Mouse (Mus musculus) adrenal gland, postnatal 36 days (tissue): ENCODE results near the gene Slc25a45. TPM values are rescaled to one million over a fixed set of nuclear protein-coding genes. Genes with fewer than 3 reads are reported as not detected.

ENCODE experiments used
- DNase-seq, 2 experiments: peaks; one replicate each; pipeline ENCODE4 v3.0.0; 2021; ENCODE audit warnings: mixed read lengths in 1 of 2
- total RNA-seq, 2 experiments: library from RNA; stranded (reverse); gene quantifications; 2 replicates each; pipeline ENCODE4 v1.2.3; 2021

Slc25a45 gene
- total RNA-seq, 2 experiments from 2014 or later, result 9.4 to 33.2 TPM

DNA sequence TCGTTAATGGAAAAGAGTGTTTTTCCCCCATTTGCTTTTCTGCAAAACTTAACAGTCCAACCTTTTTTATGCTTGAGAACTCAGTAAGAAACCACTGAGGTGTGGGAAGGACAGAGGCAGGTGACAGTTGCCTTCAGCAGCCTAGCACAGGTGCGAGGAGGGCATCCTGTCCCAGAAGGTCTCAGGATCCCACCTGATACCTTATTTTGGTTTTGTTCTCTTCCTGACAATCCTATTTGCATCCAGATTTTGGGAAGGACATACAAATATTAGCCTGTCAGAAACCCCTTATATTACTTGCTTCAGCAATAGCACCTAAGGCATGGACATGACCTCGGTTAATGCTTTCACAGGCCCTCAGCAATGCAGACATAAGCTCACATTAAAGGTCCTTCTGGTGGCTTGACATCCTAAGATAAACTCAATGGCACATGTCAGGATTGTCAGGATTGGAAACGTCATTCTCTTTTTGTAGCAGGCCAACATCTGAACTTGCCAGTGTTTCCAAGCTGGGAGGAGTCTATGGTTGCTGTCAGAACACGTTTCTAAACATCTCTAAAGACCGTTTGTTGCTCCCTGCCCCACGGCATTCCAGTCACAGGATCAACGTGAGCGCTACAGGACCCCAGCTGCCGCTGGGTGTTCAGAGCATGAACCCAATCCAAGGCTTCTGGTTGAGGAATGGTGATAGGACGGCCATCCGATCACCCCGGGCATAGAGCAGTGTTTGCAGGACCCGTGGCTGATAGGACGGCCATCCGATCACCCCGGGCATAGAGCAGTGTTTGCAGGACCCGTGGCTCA, 37.3 kb upstream of the Slc25a45 start:
- peak in 1 of 2 experiments; percentile 24 for DNase-seq

- no peak for DNase-seq
Measured at GRCm38 (mm10) chr19:5840890-5841388, 36.7 kb upstream of the Slc25a45 start.

DNA sequence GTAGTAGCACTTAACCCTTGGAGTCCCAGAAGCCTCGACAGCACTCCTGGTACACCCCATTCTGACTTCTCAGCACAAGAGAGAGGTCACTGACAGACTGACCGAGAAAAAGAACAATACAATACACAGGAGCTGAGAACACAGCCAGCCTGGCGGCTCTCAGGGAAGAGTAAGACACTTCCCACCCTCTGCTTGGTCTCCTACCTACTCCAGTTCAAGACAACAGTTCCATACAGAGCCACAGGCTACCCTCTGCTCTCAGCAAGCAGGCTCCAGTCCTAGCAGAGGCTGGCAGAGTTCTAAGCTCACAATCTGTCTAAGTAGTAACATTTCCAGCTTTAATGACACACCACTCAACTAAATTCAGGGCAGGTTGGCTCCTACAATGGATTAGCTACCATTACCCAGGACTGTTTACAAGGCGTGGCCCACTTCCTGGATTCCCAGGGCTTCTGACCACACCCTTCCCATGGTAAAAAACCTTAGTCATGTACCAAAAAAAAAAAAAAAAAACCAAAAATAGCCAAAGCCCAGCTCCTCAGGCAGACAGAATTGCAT, 36.1 kb upstream of the Slc25a45 start:
- peak in 1 of 2 experiments; percentile 38 for DNase-seq

- DNase-seq, result no peak
Measured at GRCm38 (mm10) chr19:5841999-5842784, 35.4 kb upstream of the Slc25a45 start.

GRCm38 (mm10) chr19:5842785-5843730, 34.5 kb upstream of the Slc25a45 start:
- peak in 1 of 2 experiments; percentile 68 for DNase-seq

- DNase-seq, result peak in 1 of 2 experiments; percentile 49
Measured at GRCm38 (mm10) chr19:5843781-5844691, 33.6 kb upstream of the Slc25a45 start.

DNA sequence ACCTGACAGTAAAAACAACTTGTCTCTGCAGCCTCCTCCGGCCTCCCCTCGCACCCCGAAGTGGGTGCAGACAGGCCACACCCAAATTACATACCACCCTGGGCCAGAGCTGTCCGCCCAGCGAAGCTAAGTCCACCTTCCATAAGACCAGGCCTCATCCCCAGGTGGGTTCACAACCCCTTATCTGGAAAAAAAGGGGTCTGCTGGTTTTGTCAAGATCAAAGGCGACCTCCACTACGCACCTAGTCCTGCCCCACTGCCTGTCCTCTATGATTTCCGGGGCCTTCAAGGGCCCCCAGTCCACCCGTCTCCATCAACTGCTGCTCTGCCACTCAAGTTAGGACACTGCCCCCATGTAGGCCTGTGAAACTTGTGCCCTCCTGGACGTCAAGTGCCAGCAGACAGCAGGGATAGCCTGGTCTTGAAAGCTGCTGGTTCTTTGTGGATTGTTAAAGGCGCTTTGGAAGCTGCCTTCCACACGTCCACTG, 32.7 kb upstream of the Slc25a45 start:
- DNase-seq, result no peak

DNA sequence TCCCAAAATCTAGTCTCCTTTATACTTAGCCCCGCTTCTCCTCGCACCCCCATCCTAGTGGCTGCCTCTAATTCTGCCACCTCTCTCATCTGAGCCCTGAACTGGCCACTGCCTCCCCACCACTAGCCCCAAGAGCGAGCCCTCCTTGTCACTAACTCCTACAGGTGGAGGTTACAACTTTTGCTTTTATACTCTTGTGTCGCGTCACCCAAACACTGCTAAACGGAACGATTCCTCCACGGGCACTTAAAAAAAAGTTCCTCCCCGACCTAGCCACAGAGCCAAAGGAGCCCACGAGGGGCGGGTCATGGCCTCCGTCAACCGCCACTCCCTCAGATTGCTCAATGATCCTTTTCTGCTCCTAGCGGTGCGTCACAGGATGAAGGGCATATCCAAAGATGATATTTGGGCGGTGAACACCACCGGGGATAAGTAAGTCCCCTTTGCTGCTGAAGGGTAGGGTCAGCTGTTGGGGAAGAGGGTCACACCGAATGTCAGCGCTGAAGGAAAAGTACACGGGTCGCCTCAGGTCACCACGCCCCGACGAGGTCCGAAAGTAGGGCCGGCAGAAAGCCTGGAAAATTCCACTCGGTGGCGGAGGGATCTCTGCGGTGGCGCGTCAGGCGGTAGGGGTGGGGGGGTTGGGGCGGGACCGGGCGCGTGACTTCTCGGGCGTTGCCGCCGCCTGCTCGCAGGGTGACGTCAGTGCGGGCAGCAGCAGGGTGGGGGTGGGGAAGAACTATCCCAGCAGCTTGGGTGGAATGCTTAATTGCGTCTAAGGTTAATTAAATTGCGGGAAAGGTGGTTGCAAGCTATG, 32.1 kb upstream of the Slc25a45 start:
- DNase-seq, result peak; percentile 96 to 97

DNA sequence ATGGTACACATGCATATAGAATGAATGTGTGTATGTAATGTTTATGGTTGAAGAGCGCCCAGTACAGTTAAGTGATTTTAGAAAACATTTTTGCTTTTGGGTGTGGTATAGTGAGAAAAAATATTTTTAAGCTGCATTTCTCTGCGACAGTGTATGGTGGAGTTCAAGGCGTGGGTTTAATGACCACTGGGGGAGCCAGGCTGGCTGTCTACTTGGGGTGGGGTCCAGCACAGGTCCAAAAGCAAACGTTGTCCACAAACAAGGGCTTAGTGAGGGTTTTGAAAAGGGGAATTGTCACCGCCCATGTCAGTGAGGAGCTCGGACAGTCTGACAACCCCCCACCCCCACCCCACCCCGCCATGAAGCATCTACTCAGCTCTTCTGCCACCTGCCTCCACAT, 31.5 kb upstream of the Slc25a45 start:
- peak in 1 of 2 experiments; percentile 31 for DNase-seq

DNA sequence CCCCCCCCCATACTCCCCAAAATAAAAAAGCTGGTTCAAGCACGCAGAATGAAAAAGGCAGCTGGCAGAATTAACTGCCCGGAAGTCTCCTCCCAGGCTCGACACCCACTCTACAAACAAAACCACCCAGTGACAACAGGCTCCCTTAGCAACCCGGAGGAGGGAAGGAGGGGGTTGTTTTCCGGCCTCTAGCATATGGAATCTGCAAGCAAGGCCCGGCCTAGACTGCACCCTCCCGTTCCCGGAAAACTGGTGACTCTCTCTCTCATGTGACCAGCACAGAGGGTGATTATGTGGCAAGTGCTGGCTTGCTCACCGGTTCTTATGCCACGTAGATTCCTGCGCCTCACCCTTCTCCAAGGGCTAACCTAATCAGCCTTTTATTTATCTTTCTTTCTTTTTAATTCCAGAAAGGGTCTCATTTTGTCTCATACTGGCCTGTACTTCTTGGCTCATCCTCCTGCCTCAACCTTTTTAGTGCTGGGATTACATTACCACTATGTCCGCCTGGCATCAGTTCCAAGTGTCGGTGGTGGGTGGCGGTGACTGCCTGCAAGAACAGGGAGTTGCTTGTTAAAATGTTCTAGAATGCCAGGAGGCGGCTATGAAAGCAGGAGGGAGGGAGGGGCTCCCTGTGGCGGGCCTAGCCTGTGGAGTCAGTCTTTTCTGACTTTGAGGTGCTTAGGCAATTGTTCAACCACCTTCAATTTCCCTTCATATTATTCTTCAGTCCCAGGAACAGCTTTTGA, 30.9 kb upstream of the Slc25a45 start:
- DNase-seq, result peak; percentile 84 to 86

- peak in 1 of 2 experiments; percentile 43 for DNase-seq
Measured at GRCm38 (mm10) chr19:5847306-5847796, 30.3 kb upstream of the Slc25a45 start.

DNA sequence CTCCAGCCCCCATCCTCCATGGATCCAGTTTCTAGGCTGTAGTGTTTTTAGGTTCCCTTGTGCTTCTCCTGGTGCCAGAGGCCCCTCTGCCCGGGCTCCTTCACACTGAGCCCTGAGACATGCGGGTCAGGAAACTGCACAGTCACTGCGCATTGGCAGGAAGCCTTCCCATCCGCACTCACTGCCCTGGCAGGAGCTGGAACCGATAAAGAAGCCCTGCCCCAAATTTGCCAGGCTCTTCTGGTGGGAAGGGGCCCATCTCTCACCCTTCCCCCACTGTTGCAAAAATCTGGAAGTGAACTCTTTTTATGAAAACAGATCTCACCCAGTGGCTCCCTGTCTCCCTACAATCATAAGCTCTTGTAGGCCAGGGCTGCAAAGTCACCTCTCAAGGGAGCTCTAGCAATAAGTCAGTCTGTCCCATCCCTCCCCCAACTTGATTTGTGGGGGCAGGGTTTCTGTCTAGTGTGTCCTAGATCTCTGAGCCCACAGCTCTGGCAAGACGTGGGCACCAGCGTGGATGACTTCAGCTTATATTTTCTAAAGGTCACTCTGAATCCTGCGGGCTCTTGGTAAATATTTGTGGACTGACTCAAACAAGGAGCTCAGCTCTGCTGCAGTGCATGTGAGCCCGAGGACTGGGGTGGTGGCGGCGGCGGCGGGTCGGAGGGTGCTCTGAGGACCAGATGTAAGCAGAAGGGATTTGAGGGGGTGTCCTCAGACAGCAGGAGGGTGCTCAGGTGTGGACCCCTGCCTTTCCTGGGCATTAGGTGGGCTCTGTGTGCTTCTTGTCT, 29.4 kb upstream of the Slc25a45 start:
- DNase-seq, result peak; percentile 90

DNA sequence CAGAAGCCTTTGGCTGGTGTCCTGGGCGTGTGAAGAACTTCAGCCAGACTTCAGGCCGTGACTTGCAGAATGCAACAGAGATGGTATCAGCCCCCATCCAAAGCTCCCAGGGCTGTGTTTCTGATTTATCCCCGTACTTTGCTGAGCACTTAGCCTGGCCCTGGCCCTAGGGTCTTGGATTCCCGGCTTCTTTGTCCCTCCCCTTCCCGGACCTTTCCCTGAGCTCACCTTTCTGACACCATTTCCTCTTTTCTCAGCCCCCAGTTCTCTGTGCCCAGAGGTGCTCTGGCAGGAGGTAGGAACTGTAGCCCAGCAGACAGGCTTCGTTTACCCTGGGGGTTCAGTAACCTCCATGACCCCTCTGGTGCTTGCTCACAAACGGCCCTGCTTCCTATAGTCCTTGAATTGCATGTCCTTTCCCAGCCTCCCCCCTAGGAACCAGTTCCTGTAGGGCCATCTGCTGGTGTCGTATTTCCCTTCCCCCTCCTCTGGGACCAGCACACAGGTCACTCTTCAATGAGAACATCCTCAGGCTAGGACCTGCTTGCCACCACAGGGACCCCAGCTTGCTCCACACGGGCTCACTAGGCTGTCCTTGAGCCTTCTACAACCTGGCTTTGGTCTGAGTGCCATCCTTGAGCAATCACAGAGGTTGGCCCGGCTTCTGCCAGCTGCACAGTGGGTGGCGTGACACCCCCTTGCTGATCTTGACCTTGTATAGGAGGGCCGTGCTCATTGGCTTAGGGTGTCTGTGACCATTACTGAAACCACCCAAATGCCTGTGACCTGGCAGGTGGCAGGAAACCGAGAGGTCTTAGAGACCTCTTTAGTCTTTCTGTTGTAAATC, 28.6 kb upstream of the Slc25a45 start:
- DNase-seq, result peak; percentile 77 to 81

DNA sequence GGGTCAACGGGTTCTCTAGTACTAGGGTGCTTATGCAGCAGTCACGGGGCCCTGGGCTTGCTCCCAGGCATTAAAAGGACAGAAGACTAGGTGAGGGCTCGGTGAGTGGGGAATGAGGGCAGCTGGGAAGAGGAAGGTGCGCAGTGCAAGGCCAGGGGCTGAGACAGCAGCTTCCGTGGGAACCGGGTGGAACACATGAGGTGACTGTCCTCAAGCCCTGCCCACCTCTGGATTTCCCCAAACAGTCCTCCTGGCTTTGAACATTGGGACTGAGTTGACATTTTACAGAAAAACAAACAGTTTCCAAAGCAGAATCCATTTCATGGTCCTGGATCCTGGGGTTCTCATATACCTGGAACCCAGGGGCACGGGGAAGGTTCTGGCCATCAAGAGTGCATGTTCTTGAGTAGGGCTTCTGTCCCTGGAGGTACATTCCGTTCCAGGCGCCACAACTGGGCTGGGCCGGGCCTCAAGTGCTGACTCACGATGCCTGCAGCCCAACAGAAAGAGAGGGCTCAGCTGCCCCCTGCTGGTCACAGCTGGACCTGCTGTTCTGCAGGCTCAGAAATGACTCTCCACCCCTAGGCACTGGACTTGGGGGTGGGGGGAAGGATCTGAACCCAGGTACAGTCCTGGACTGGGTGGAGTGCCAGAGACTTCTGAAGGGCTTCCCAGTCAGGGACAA, 27.6 kb upstream of the Slc25a45 start:
- peak; percentile 95 to 96 for DNase-seq

- peak in 1 of 2 experiments; percentile 0 for DNase-seq
Measured at GRCm38 (mm10) chr19:5850860-5851259, 26.7 kb upstream of the Slc25a45 start.

DNA sequence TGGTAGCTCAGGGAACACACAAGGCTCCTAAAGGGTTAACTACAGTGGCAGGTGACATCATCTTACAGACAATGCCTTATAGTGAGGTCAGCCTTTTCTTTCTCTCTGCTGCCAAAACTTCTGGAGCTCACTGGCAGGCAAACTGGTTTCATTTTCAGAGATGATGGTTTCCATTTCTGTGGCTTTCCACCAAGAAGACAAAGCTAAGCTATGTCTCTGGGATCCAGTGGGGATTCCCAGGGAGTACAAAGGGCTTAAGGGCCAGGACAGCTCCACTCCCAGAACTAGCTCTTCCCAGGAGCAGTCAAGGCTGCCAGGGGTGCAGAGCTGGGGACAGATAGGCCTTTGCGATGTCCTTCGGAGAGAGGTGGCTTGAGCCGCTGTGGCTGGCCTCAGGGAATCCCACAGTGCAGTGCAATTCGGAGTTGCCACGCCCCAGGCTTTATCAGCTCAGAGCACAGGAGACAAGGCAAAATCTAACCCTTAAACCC, 26.1 kb upstream of the Slc25a45 start:
- DNase-seq, result peak; percentile 63 to 67
